Mouse (Mus musculus): ENCODE measurements around the gene Chrne. TPM values are rescaled to one million over a fixed set of nuclear protein-coding genes. Genes with fewer than 3 reads are reported as not detected.

Gene Chrne
- polyA plus RNA-seq, 1 experiment from 2014 or later: not detected

GRCm38 (mm10) chr11:70643051-70643450 is 24.0 kb upstream of the Chrne start:
- Histone ChIP-seq H3K9ac (no peak overlapping the region), H3K4me2 (no peak overlapping the region), H3K27ac (replicated peaks) (no peak overlapping the region), H3K4me3 (replicated peaks) (no peak overlapping the region), H3K27me3 (no peaks in the 10 kb centered on the region), H3K36me3 (replicated peaks) (peaks cover 22% of the 10 kb centered on the region), H3K4me1 (replicated peaks) (peaks cover 53% of the 10 kb centered on the region), H3K9me3 (replicated peaks) (no peaks in the 10 kb centered on the region)
- no peak for ATAC-seq (ENCODE audit: insufficient read depth)
- WGBS (ENCODE audit: insufficient replicate concordance): 66% methylated on average over 6 of the region's 6 CpGs

- Histone ChIP-seq H3K4me3 (replicated peaks) (no peak overlapping the region), H3K36me3 (replicated peaks) (peaks cover 22% of the 10 kb centered on the region), H3K9me3 (replicated peaks) (no peaks in the 10 kb centered on the region), H3K4me2 (no peak overlapping the region), H3K27me3 (no peaks in the 10 kb centered on the region), H3K4me1 (replicated peaks) (peaks cover 62% of the 10 kb centered on the region), H3K27ac (replicated peaks) (no peak overlapping the region), H3K9ac (no peak overlapping the region)
- 57% methylated on average over 7 of the region's 7 CpGs for WGBS (ENCODE audit: insufficient replicate concordance)
- no peak for ATAC-seq (ENCODE audit: insufficient read depth)
Observed at GRCm38 (mm10) chr11:70641241-70641640, 22.2 kb upstream of the Chrne start.

GRCm38 (mm10) chr11:70639976-70640375 is 21.0 kb upstream of the Chrne start:
- Histone ChIP-seq H3K36me3 (replicated peaks) (peaks cover 16% of the 10 kb centered on the region), H3K9ac (no peak overlapping the region), H3K4me2 (no peak overlapping the region)

GRCm38 (mm10) chr11:70638714-70639278 is 19.8 kb upstream of the Chrne start, which contains the start of gene Gp1ba:
Gene Gp1ba (plus strand): TSS chr11:70639122.
- no peaks in the 10 kb centered on the region for H3K9me3 ChIP-seq (replicated peaks)
- peak within 1 kb of the TSS; percentile 90 for H3K27ac ChIP-seq (replicated peaks)
- peaks cover 49% of the 10 kb centered on the region for H3K4me1 ChIP-seq (replicated peaks)
- 0 out of 2 replicates have a peak, but pooled peaks cover 7% of the 10 kb centered on the region for H3K36me3 ChIP-seq (replicated peaks)
- H3K4me3 ChIP-seq (replicated peaks): peak within 1 kb of the TSS; percentile 27
- H3K9ac ChIP-seq: peak within 1 kb of the TSS; percentile 30; the same call in 1 of the 2 replicates
- H3K27me3 ChIP-seq: no peaks in the 10 kb centered on the region
- ATAC-seq (ENCODE audit: insufficient read depth): peak; percentile 88
- peak within 1 kb of the TSS; percentile 60 for H3K4me2 ChIP-seq
- WGBS (ENCODE audit: insufficient replicate concordance): 6% methylated on average over 5 of the region's 5 CpGs

More at GRCm38 (mm10) chr11:70639976-70640375, 21.0 kb upstream of the Chrne start:
- no peak for ATAC-seq (ENCODE audit: insufficient read depth)
- Histone ChIP-seq H3K27me3 (no peaks in the 10 kb centered on the region), H3K4me1 (replicated peaks) (peaks cover 49% of the 10 kb centered on the region), H3K27ac (replicated peaks) (peak overlapping the region; percentile 90; the same call in 1 of the 2 replicates), H3K9me3 (replicated peaks) (no peaks in the 10 kb centered on the region), H3K4me3 (replicated peaks) (no peak overlapping the region)
- WGBS (ENCODE audit: insufficient replicate concordance): 71% methylated on average over 8 of the region's 8 CpGs

GRCm38 (mm10) chr11:70638293-70638692 is 19.3 kb upstream of the Chrne start:
- Histone ChIP-seq H3K9me3 (replicated peaks) (no peaks in the 10 kb centered on the region), H3K27me3 (no peaks in the 10 kb centered on the region), H3K4me3 (replicated peaks) (peak overlapping the region; percentile 27), H3K36me3 (replicated peaks) (0 out of 2 replicates have a peak, but pooled peaks cover 2% of the 10 kb centered on the region), H3K27ac (replicated peaks) (peak overlapping the region; percentile 90), H3K4me1 (replicated peaks) (peaks cover 49% of the 10 kb centered on the region), H3K9ac (peak overlapping the region; percentile 30; the same call in 1 of the 2 replicates), H3K4me2 (peak overlapping the region; percentile 60)
- WGBS (ENCODE audit: insufficient replicate concordance): 27% methylated on average over 1 of the region's 1 CpGs
- peak; percentile 16; the same call in 1 of the 2 replicates for ATAC-seq (ENCODE audit: insufficient read depth)

GRCm38 (mm10) chr11:70637764-70638163 is 18.7 kb upstream of the Chrne start:
- H3K4me3 ChIP-seq (replicated peaks): no peak overlapping the region
- no peaks in the 10 kb centered on the region for H3K36me3 ChIP-seq (replicated peaks)
- WGBS (ENCODE audit: insufficient replicate concordance): 93% methylated on average over 1 of the region's 1 CpGs
- peaks cover 49% of the 10 kb centered on the region for H3K4me1 ChIP-seq (replicated peaks)
- no peaks in the 10 kb centered on the region for H3K9me3 ChIP-seq (replicated peaks)
- no peaks in the 10 kb centered on the region for H3K27me3 ChIP-seq
- 0 out of 2 replicates have a peak overlapping the region, but pooled peaks have one; percentile 12 for H3K9ac ChIP-seq
- no peak for ATAC-seq (ENCODE audit: insufficient read depth)
- no peak overlapping the region for H3K4me2 ChIP-seq
- H3K27ac ChIP-seq (replicated peaks): peak overlapping the region; percentile 90

- WGBS (ENCODE audit: insufficient replicate concordance): 68% methylated on average over 4 of the region's 4 CpGs
- Histone ChIP-seq H3K36me3 (replicated peaks) (no peaks in the 10 kb centered on the region), H3K4me2 (no peak overlapping the region), H3K4me1 (replicated peaks) (peaks cover 42% of the 10 kb centered on the region), H3K4me3 (replicated peaks) (no peak overlapping the region), H3K27ac (replicated peaks) (no peak overlapping the region), H3K27me3 (no peaks in the 10 kb centered on the region), H3K9me3 (replicated peaks) (no peaks in the 10 kb centered on the region), H3K9ac (no peak overlapping the region)
- ATAC-seq (ENCODE audit: insufficient read depth): no peak
Observed at GRCm38 (mm10) chr11:70635601-70636000, 16.6 kb upstream of the Chrne start.

GRCm38 (mm10) chr11:70630129-70630528 is 11.1 kb upstream of the Chrne start:
- no peaks in the 10 kb centered on the region for H3K36me3 ChIP-seq (replicated peaks)
- H3K27me3 ChIP-seq: no peaks in the 10 kb centered on the region
- H3K4me2 ChIP-seq: peak overlapping the region; percentile 7; the same call in 1 of the 2 replicates
- no peak overlapping the region for H3K4me3 ChIP-seq (replicated peaks)
- 36% methylated on average over 7 of the region's 7 CpGs for WGBS (ENCODE audit: insufficient replicate concordance)
- H3K4me1 ChIP-seq (replicated peaks): peaks cover 17% of the 10 kb centered on the region
- no peak for ATAC-seq (ENCODE audit: insufficient read depth)
- peak overlapping the region; percentile 53 for H3K27ac ChIP-seq (replicated peaks)
- no peaks in the 10 kb centered on the region for H3K9me3 ChIP-seq (replicated peaks)
- peak overlapping the region; percentile 18; the same call in 1 of the 2 replicates for H3K9ac ChIP-seq

GRCm38 (mm10) chr11:70629557-70629956 is 10.5 kb upstream of the Chrne start:
- no peaks in the 10 kb centered on the region for H3K36me3 ChIP-seq (replicated peaks)
- H3K27me3 ChIP-seq: no peaks in the 10 kb centered on the region
- H3K4me2 ChIP-seq: no peak overlapping the region
- 34% methylated on average over 5 of the region's 5 CpGs for WGBS (ENCODE audit: insufficient replicate concordance)
- H3K4me3 ChIP-seq (replicated peaks): no peak overlapping the region
- no peak for ATAC-seq (ENCODE audit: insufficient read depth)
- H3K4me1 ChIP-seq (replicated peaks): peaks cover 17% of the 10 kb centered on the region
- H3K9ac ChIP-seq: no peak overlapping the region
- H3K27ac ChIP-seq (replicated peaks): no peak overlapping the region
- H3K9me3 ChIP-seq (replicated peaks): no peaks in the 10 kb centered on the region

GRCm38 (mm10) chr11:70628431-70628830 is 9.4 kb upstream of the Chrne start:
- H3K9me3 ChIP-seq (replicated peaks): no peaks in the 10 kb centered on the region
- 48% methylated on average over 2 of the region's 2 CpGs for WGBS (ENCODE audit: insufficient replicate concordance)
- ATAC-seq (ENCODE audit: insufficient read depth): no peak
- H3K4me1 ChIP-seq (replicated peaks): peaks cover 17% of the 10 kb centered on the region
- H3K4me3 ChIP-seq (replicated peaks): no peak overlapping the region
- H3K4me2 ChIP-seq: no peak overlapping the region
- no peak overlapping the region for H3K9ac ChIP-seq
- H3K27me3 ChIP-seq: no peaks in the 10 kb centered on the region
- H3K36me3 ChIP-seq (replicated peaks): no peaks in the 10 kb centered on the region
- H3K27ac ChIP-seq (replicated peaks): no peak overlapping the region

- H3K27me3 ChIP-seq: no peaks in the 10 kb centered on the region
- H3K9ac ChIP-seq: no peak overlapping the region
- peaks cover 20% of the 10 kb centered on the region for H3K4me1 ChIP-seq (replicated peaks)
- H3K4me3 ChIP-seq (replicated peaks): no peak overlapping the region
- WGBS (ENCODE audit: insufficient replicate concordance): 58% methylated on average over 4 of the region's 4 CpGs
- H3K9me3 ChIP-seq (replicated peaks): no peaks in the 10 kb centered on the region
- no peak overlapping the region for H3K4me2 ChIP-seq
- H3K36me3 ChIP-seq (replicated peaks): no peaks in the 10 kb centered on the region
- H3K27ac ChIP-seq (replicated peaks): no peak overlapping the region
- ATAC-seq (ENCODE audit: insufficient read depth): no peak
Observed at GRCm38 (mm10) chr11:70626877-70627276, 7.9 kb upstream of the Chrne start.
